Mouse (Mus musculus) C2C12 (cell line): ENCODE results near the gene Mpi. TPM values are rescaled to one million over a fixed set of nuclear protein-coding genes. Genes with fewer than 3 reads are reported as not detected.

ENCODE experiments used
- H3K27me3 ChIP-seq: one replicate; pipeline ENCODE4 v1.6.1; 2011; ENCODE audit not compliant: control insufficient read depth, insufficient read depth, insufficient read length
- H3K36me3 ChIP-seq: one replicate; pipeline ENCODE4 v1.6.1; 2011; ENCODE audit not compliant: control insufficient read depth, insufficient read depth
- H3K4me3 ChIP-seq: one replicate; pipeline ENCODE4 v1.5.1; 2011; ENCODE audit warnings: mild to moderate bottlenecking, control low read depth; ENCODE audit not compliant: poor library complexity, insufficient read depth, severe bottlenecking
- H3K79me2 ChIP-seq: one replicate; pipeline ENCODE4 v1.6.1; 2011; ENCODE audit not compliant: control insufficient read depth, insufficient read depth
- H3K79me3 ChIP-seq: one replicate; pipeline ENCODE4 v1.6.1; 2011; ENCODE audit warnings: low read depth, control low read depth
- H3ac ChIP-seq: one replicate; pipeline ENCODE3; 2011; ENCODE audit warnings: low read depth; ENCODE audit not compliant: control insufficient read depth, insufficient read length
- CEBPB ChIP-seq: IDR thresholded peaks from one replicate; pipeline ENCODE4 v1.6.1; 2011; ENCODE audit warnings: low read depth, mild to moderate bottlenecking, control low read depth, moderate library complexity
- CTCF ChIP-seq: IDR thresholded peaks from one replicate; pipeline ENCODE4 v1.5.1; 2011; ENCODE audit not compliant: control insufficient read depth, insufficient read depth, insufficient read length
- FOSL1 ChIP-seq: IDR thresholded peaks from one replicate; pipeline ENCODE4 v1.8.0; 2011; ENCODE audit warnings: mild to moderate bottlenecking, low read length; ENCODE audit not compliant: poor library complexity, insufficient read depth, severe bottlenecking
- MAX ChIP-seq: IDR thresholded peaks from one replicate; pipeline ENCODE4 v1.6.1; 2011; ENCODE audit warnings: mild to moderate bottlenecking, control low read depth
- MYOD1 ChIP-seq: IDR thresholded peaks from one replicate; pipeline ENCODE4 v1.6.1; 2011; ENCODE audit warnings: low read depth; ENCODE audit not compliant: control insufficient read depth, insufficient read length
- MYOG ChIP-seq: IDR thresholded peaks from one replicate; pipeline ENCODE4 v1.6.1; 2011; ENCODE audit not compliant: control insufficient read depth, insufficient read length; ENCODE audit errors: extremely low read depth
- USF1 ChIP-seq: IDR thresholded peaks from one replicate; pipeline ENCODE4 v1.6.1; 2011; ENCODE audit warnings: low read depth, mild to moderate bottlenecking, control low read depth, moderate library complexity
- polyA plus RNA-seq: library from polyadenylated mRNA; unstranded; fragments of >200 nt; fragmentation: generic; extraction: Trizol; gene quantifications from one replicate; pipeline ENCODE4 v1.2.1, GENCODE M21; 2012; ENCODE audit warnings: missing spikeins

Mpi gene
- polyA plus RNA-seq, 1 experiment, result 35.7 TPM

GRCm38 (mm10) chr9:57531946-57532345 lies 20.6 kb downstream of the Mpi start:
- TF ChIP-seq CEBPB (no peak), USF1 (no peak), CTCF (no peak), MAX (no peak), FOSL1 (no peak), MYOG (no peak), MYOD1 (no peak)
- Histone ChIP-seq H3K36me3 (peaks cover 58% of the 10 kb centered on the region), H3ac (no peak overlapping the region), H3K79me3 (peaks cover 23% of the 10 kb centered on the region), H3K27me3 (no peaks in the 10 kb centered on the region), H3K4me3 (no peak overlapping the region), H3K79me2 (peaks cover 46% of the 10 kb centered on the region)

- Histone ChIP-seq H3ac (no peak overlapping the region), H3K79me2 (peaks cover 95% of the 10 kb centered on the region), H3K79me3 (peaks cover 77% of the 10 kb centered on the region), H3K4me3 (no peak overlapping the region), H3K36me3 (peaks cover 25% of the 10 kb centered on the region), H3K27me3 (no peaks in the 10 kb centered on the region)
- TF ChIP-seq CTCF (no peak), MYOD1 (no peak), CEBPB (no peak), MAX (no peak), MYOG (no peak), FOSL1 (no peak)
These were observed 26.1 kb downstream of the Mpi start for GRCm38 (mm10) chr9:57526435-57526834.

- peaks cover 93% of the 10 kb centered on the region for H3K79me2 ChIP-seq
- no peaks in the 10 kb centered on the region for H3K27me3 ChIP-seq
- peaks cover 18% of the 10 kb centered on the region for H3K36me3 ChIP-seq
- H3K79me3 ChIP-seq, result peaks cover 78% of the 10 kb centered on the region
- no peak for TF ChIP-seq MYOD1
- TF ChIP-seq USF1, result no peak
- no peak for TF ChIP-seq CTCF
- no peak for TF ChIP-seq CEBPB
- no peak for TF ChIP-seq MAX
- no peak for TF ChIP-seq MYOG
- no peak for TF ChIP-seq FOSL1
- no peak overlapping the region for H3ac ChIP-seq
- H3K4me3 ChIP-seq, result no peak overlapping the region
These were observed 27.0 kb downstream of the Mpi start for GRCm38 (mm10) chr9:57525516-57525915.

GRCm38 (mm10) chr9:57524439-57524838 lies 28.1 kb downstream of the Mpi start:
- TF ChIP-seq FOSL1, result no peak
- no peak for TF ChIP-seq CEBPB
- no peak for TF ChIP-seq CTCF
- TF ChIP-seq MYOG, result no peak
- no peak for TF ChIP-seq MYOD1
- no peak for TF ChIP-seq MAX
- no peak for TF ChIP-seq USF1

GRCm38 (mm10) chr9:57523754-57524153 lies 28.8 kb downstream of the Mpi start:
- no peak overlapping the region for H3K4me3 ChIP-seq
- H3K36me3 ChIP-seq, result peaks cover 3% of the 10 kb centered on the region
- H3K79me3 ChIP-seq, result peaks cover 71% of the 10 kb centered on the region

More at GRCm38 (mm10) chr9:57524439-57524838, 28.1 kb downstream of the Mpi start:
- Histone ChIP-seq H3K36me3 (peaks cover 10% of the 10 kb centered on the region), H3K27me3 (no peaks in the 10 kb centered on the region), H3K4me3 (no peak overlapping the region), H3K79me2 (peaks cover 83% of the 10 kb centered on the region), H3K79me3 (peaks cover 75% of the 10 kb centered on the region), H3ac (no peak overlapping the region)

GRCm38 (mm10) chr9:57522861-57523246 lies 29.7 kb downstream of the Mpi start:
- Histone ChIP-seq H3ac (no peak overlapping the region), H3K79me3 (peaks cover 63% of the 10 kb centered on the region), H3K79me2 (peaks cover 67% of the 10 kb centered on the region), H3K27me3 (no peaks in the 10 kb centered on the region), H3K36me3 (no peaks in the 10 kb centered on the region), H3K4me3 (peak overlapping the region; percentile 64)
- TF ChIP-seq CTCF (no peak), USF1 (no peak), MYOG (no peak), MYOD1 (no peak), CEBPB (no peak), FOSL1 (no peak), MAX (no peak)

More at GRCm38 (mm10) chr9:57523754-57524153, 28.8 kb downstream of the Mpi start:
- Histone ChIP-seq H3K27me3 (no peaks in the 10 kb centered on the region), H3ac (no peak overlapping the region), H3K79me2 (peaks cover 76% of the 10 kb centered on the region)
- TF ChIP-seq CEBPB (no peak), USF1 (no peak), MAX (no peak), MYOD1 (no peak)
